Mouse (Mus musculus): Measurements from ENCODE around the gene Htra1. TPM values are rescaled to one million over a fixed set of nuclear protein-coding genes. Genes with fewer than 3 reads are reported as not detected.

The Htra1 gene
- polyA plus RNA-seq (2014; fragmentation: Illumina TruSeq; extraction: RNeasy Lipid Tissue Mini Kit (QIAGEN cat#74804); ENCODE audit: low read depth, low replicate concordance), result 3.1 TPM

GRCm38 (mm10) chr7:130935793-130936471 lies at the start of gene Htra1:
Htra1 (plus strand) TSS chr7:130936111.

GRCm38 (mm10) chr7:131031755-131032154 lies 95.8 kb downstream of the Htra1 start, which contains the start of gene Dmbt1:
Dmbt1 (plus strand) TSS chr7:131032053.

Other genes with a start within 250 kb of the Htra1 start
- gene Btbd16, start 162.0 kb upstream of the Htra1 start, polyA plus RNA-seq (2014; fragmentation: Illumina TruSeq; extraction: RNeasy Lipid Tissue Mini Kit (QIAGEN cat#74804); ENCODE audit: low read depth, low replicate concordance), result 114 TPM
- gene Plekha1, start 70.4 kb upstream of the Htra1 start, polyA plus RNA-seq (2014; fragmentation: Illumina TruSeq; extraction: RNeasy Lipid Tissue Mini Kit (QIAGEN cat#74804); ENCODE audit: low read depth, low replicate concordance), result 18.2 TPM
- gene Dmbt1, start 95.9 kb downstream of the Htra1 start, polyA plus RNA-seq (2014; fragmentation: Illumina TruSeq; extraction: RNeasy Lipid Tissue Mini Kit (QIAGEN cat#74804); ENCODE audit: low read depth, low replicate concordance), result 0.41 TPM
- 37.5 TPM for gene 4933402N03Rik, start 210.2 kb downstream of the Htra1 start, polyA plus RNA-seq (2014; fragmentation: Illumina TruSeq; extraction: RNeasy Lipid Tissue Mini Kit (QIAGEN cat#74804); ENCODE audit: low read depth, low replicate concordance)
- gene 5430419D17Rik, start 238.3 kb downstream of the Htra1 start, polyA plus RNA-seq (2014; fragmentation: Illumina TruSeq; extraction: RNeasy Lipid Tissue Mini Kit (QIAGEN cat#74804); ENCODE audit: low read depth, low replicate concordance), result 0.14 TPM